Mouse (Mus musculus) liver, postnatal 0 days (tissue): Measurements from ENCODE around the gene Mgat1.

Source experiments
- CTCF ChIP-seq: sonication (generic); IDR thresholded peaks from 2 replicates; pipeline ENCODE4 v1.5.1; 2016; ENCODE audit warnings: antibody characterized with exemption, low read depth
- EP300 ChIP-seq: IDR thresholded peaks from 2 replicates; pipeline ENCODE4 v1.6.1; 2016; ENCODE audit warnings: antibody characterized with exemption, low read depth, mild to moderate bottlenecking

DNA sequence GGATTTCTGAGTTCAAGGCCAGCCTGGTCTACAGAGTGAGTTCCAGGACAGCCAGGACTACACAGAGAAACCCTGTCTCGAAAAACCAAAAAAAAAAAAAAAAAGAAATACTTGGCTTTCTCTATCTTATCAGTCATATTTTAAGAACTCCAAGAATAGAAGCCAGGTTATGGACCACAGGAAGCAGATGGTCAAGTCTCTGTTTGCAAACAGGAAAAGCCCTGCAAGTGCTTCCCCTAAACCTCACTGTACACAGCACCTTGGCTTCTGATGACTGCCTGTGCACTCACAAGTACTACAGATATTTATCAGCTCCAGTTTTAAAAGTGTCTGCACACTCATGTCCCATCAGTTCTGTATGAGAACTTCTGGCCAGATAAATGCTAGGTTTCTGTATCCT is 2.5 kb upstream of the Mgat1 start:
- TF ChIP-seq CTCF (no peak), EP300 (no peak; the same call in 1 of the 2 replicates)
